Mouse (Mus musculus): Measurements from ENCODE around the gene Ttc7b. TPM values are rescaled to one million over a fixed set of nuclear protein-coding genes. Genes with fewer than 3 reads are reported as not detected.

The Ttc7b gene
- total RNA-seq, 2 experiments from 2014 or later: 13.3 to 24.3 TPM

DNA sequence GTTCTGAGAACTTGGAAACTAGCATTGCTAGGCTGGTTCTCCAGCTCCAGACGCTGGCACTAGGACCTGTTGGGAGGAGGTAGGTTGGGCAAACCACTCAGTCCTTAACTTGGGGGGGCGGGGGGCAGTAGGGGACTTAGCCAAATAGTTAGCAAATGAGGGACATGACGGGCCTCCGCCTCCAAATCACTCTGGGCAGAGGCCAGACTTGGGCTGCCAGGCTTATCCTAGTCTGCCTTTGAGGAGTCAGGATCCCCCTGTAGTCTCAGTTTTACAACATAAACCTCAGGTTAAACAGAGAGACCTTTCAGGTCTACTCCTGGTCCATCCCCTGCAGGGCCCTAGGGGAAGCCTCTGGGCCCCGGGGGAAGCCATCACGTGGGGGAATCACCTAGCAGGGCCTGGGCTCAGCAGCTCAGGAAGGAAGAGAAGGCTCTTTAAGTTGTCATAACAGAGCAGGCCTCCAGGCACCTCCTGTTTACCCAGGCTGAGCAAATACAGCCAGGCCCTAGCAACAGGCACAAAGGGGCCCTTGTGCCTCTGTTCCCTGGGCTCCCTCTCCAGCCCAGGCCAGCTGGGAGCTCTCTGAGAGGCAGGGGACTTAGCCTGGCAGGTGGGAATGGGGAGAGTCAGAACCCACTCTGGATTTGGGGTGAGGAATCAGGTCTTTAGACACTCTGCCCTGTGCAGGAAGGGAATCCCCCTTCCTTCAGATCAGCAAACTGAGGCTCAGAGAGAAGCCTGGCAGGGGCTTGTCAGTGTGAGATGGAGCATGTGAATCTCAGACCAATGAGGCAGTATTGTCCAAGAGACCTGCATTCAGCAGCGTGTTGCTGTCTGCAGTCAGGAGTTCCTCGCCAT, 238.4 kb downstream of the Ttc7b start:
- ATAC-seq (replicated peaks; ENCODE audit: poor library complexity): no peak

- no peak for ATAC-seq (replicated peaks; ENCODE audit: poor library complexity)
These were observed 239.4 kb downstream of the Ttc7b start for GRCm38 (mm10) chr12:100280972-100281794.

- no peak for ATAC-seq (replicated peaks; ENCODE audit: poor library complexity)
These were observed 240.7 kb downstream of the Ttc7b start for GRCm38 (mm10) chr12:100279898-100280297.

- ATAC-seq (replicated peaks; ENCODE audit: poor library complexity): peak; percentile 24; the same call in 1 of the 2 replicates
These were observed 242.3 kb downstream of the Ttc7b start for GRCm38 (mm10) chr12:100278358-100278757.

DNA sequence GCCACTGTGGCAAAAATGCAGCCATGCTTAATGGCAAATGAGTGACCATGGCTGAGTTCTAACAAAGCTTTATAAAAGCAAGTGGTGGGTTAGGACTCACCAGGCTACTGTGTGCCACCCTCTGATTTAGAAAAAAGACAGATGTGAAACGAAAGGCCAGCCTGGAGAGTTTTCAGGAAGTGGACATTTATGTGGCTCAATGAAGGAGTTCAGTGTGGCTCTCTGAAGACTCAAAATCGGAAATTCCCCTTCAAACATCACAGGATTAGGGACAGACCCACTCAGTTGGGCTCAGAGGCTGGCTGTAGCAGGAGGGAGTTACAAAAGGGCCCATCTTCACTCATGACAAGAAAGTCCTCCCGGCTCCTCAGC, 243.1 kb downstream of the Ttc7b start:
- peak; percentile 9; the same call in 1 of the 2 replicates for ATAC-seq (replicated peaks; ENCODE audit: poor library complexity)

DNA sequence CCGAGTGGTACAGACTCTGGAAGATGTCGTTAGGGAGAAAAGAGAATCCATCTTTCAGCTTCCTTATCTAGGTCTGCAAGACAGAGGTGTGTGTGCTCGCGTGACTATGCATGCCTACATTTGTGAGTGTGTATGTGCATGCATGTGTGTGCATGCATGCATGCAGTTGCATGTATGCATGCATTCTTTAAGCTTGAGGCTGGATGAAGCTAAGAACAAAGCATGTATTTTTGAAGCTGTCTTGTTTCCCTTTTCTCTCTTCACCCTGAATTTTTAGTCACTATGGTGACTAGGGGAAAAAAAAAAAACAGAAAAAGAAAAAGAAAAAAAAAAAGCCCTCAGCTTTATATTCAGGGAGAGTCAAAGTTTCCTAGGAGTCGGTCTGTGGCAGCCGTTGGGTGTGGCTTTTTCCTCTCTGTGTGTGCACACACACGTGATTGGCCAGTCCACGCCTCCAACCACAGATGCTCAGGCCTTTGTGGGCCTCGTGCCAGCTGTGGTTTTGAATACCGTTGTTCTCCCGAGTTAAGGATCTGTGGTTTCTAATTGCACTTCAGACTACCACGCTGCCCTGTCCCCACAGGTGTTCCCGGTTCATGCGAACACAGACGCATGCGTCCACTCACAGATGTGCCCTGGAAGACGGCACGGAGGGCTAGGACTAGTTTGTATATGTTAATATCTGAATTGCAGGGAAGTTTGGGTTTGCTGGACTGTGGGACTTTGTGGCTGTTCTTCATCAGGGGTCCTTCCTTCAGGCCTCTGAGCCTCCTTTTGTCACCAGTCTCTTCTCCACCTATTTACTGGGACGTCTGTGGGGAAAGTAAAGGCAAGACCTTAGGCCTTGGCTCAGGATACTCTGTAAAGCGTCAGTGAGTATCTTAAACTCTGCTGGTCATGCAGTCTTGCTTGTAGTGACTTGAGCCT, 243.8 kb downstream of the Ttc7b start:
- peak; percentile 77 for ATAC-seq (replicated peaks; ENCODE audit: poor library complexity)

GRCm38 (mm10) chr12:100275850-100276249, 244.8 kb downstream of the Ttc7b start:
- peak; percentile 21 for ATAC-seq (replicated peaks; ENCODE audit: poor library complexity)

DNA sequence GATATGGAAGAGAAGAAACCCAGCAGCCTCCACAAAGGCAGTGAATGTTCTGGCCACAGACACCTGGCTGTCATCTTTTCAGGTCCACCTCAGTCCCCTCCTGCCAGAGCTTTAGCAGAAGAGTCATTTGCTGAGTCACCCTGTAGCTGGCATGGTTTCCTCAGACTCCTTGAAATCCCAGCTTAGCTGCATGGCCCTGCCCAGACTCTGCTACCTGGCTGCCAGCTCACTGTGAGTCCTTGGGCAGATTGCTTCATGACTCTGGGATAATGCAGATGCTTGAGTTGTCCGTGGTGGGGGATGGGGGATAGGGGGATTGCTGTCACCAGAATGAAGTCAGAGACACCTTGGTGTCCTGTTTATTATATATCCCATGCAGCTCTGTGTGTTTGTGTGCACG, 247.6 kb downstream of the Ttc7b start:
- ATAC-seq (replicated peaks; ENCODE audit: poor library complexity): no peak

DNA sequence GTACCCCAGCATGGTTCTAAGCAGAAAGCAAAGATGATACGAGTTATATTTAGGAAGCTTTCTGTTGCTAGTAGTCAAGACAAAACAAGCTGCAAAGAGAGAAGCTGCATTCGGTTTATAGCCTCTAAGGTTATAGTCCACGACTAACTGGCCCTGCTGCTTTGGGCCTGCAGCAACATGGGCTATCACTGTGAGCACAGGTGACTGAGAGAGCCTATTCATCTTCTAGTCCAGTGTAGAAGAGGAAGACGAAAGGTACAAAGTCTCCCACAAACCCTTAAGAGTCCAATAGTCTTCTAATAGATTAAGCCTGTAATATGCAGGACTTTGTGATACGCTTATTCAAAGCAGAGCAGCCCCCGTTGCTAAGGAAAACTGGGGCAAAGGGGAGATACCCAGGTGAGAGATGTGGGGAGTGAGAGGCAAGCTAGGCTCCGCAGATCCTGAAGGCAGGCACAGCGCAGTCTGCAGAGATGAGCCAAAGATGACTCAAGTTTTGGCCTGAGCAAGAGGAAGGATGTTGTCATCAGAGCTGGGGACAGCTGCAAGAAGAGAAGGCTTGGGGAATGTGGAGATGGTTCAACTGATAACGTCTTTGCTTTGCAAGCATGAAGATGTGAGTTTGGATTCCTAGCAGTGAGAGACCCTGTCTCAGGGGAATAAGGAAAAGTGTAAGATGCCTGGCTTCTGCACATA, 250.5 kb downstream of the Ttc7b start:
- ATAC-seq (replicated peaks; ENCODE audit: poor library complexity): no peak

DNA sequence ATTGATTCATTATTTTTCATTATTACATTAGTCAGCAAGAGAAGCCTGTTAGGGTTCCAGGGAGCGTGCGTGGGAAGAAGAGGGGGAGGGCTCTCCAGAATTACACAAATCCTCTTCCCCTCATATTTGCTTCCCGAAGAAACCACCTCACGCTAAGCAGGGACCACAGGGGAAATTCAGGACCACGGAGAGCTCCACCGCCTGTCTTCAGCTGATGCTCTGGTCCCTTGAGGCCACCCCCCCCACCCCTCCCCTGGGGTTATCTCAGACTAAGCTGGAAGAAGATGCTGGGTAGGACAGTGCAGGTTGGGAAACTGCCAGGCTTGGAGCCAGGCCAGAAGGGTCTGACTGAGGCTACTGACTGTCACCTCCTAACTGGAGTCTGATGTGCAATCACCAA, 252.6 kb downstream of the Ttc7b start:
- peak; percentile 95 for ATAC-seq (replicated peaks; ENCODE audit: poor library complexity)

- ATAC-seq (replicated peaks; ENCODE audit: poor library complexity): no peak
These were observed 254.9 kb downstream of the Ttc7b start for GRCm38 (mm10) chr12:100265546-100266309.

DNA sequence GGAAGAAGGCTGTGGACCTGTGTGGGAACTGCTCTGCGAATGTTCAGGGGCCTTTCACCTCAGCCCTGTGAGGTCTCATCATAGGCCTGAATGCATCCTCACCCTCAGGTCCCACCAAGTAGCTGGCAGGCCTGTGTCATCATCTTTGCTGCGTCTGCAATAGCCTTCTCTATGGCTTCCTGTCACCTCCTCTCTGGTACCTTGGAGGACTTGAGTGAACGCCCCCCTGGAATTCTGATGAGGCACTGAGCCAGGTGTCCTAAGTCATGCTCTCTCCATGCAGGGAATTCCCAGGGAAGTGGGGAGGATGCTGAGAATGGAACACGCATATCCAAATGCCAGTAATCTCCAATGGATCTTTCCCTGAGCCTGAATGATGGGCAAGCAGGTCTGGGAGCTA, 255.7 kb downstream of the Ttc7b start:
- no peak for ATAC-seq (replicated peaks; ENCODE audit: poor library complexity)

GRCm38 (mm10) chr12:100262846-100263245, 257.8 kb downstream of the Ttc7b start:
- ATAC-seq (replicated peaks; ENCODE audit: poor library complexity): no peak

GRCm38 (mm10) chr12:100261761-100262160, 258.9 kb downstream of the Ttc7b start:
- no peak for ATAC-seq (replicated peaks; ENCODE audit: poor library complexity)

DNA sequence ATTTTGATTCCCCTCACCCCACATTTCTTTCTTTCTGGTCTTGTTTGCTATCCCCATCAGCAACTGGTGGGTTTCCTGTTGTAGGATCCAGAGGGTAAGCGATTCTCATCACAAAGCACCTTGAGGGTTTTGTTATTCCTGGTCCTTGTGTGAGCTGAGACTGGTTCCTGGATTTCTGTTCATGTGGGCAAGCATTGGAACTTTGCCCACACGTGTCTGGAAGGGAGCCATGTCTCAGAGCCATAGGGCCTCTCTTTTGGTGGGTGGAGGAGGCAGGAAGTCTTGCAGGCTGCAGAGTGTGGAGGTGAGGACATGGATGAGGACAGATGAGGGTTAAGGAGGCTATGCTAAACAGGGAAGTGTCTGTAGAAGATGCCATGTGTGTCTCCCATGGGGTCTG, 260.5 kb downstream of the Ttc7b start:
- no peak for ATAC-seq (replicated peaks; ENCODE audit: poor library complexity)

DNA sequence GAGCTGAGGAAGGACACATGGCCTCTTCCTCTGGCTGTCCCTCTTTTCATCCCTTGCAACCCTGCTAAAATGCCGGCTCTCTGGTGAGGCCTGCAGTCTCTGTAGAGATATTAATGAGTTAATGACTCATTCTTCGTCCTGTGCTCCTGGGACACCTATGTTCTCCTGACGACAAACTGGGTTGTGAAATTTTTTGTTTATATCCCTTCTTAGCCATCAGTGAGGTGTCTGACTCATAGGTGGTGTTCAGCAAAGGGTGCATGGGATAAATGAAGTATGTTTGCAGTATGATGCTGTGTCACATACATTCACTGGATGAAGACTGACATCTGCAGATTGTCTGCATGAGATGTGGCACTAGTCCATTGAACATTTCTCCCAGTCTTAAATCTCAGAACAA, 262.8 kb downstream of the Ttc7b start:
- no peak for ATAC-seq (replicated peaks; ENCODE audit: poor library complexity)

DNA sequence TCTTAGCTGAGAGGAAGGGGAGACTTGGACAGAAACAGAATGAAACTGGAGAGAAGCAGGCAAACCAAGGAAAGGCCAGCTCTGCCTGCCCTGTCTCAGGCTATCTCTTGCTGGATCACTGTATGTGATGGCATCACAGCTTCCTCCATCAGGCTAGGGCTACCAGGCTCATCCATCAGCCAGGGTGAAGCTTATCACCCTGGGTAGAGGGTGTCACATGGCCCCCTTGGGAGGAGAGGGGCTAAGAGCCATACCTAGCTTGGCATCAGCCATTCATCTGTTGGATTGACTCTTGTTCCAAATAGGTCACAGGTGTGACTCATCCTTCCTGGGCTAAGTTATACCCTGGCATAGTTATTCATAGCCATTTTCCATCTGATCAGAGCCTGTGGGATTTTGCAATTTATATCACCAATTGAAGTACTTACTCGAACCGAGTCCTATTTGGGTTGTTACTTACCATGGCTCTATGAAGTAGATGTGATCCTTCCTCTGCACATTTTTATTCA, 265.1 kb downstream of the Ttc7b start:
- no peak for ATAC-seq (replicated peaks; ENCODE audit: poor library complexity)

- no peak for ATAC-seq (replicated peaks; ENCODE audit: poor library complexity)
These were observed 266.2 kb downstream of the Ttc7b start for GRCm38 (mm10) chr12:100254471-100254870.

Measured in megakaryocyte progenitor cell, adult 5-6 weeks (primary cell).